Mouse (Mus musculus) small intestine, adult 2 months (tissue): Measurements from ENCODE around the gene B230217C12Rik. TPM values are rescaled to one million over a fixed set of nuclear protein-coding genes. Genes with fewer than 3 reads are reported as not detected.
A peak's percentile ranks its signal among the peaks of the same experiment; 100 is the strongest.

Source experiments
- H3K27ac ChIP-seq: fragments of 200-500 bp; 2 replicates; pipeline ENCODE4 v1.5.1; 2012; ENCODE audit warnings: low read depth, low read length, control low read depth, inconsistent platforms; ENCODE audit not compliant: insufficient read depth
- H3K27me3 ChIP-seq: fragments of 200-500 bp; 2 replicates; pipeline ENCODE4 v1.6.1; 2012; ENCODE audit warnings: mild to moderate bottlenecking, moderate library complexity, low read length, inconsistent platforms; ENCODE audit not compliant: control insufficient read depth, insufficient read depth
- H3K36me3 ChIP-seq: fragments of 200-500 bp; 2 replicates; pipeline ENCODE4 v1.6.1; 2012; ENCODE audit warnings: mild to moderate bottlenecking, low read length, control low read depth, inconsistent platforms; ENCODE audit not compliant: control insufficient read depth, insufficient read depth
- H3K4me1 ChIP-seq: fragments of 200-500 bp; 2 replicates; pipeline ENCODE4 v1.6.1; 2012; ENCODE audit warnings: low read length, inconsistent platforms, mixed read lengths; ENCODE audit not compliant: control insufficient read depth, insufficient read depth, insufficient read length
- H3K4me3 ChIP-seq: fragments of 200-500 bp; 2 replicates; pipeline ENCODE4 v1.5.1; 2012; ENCODE audit warnings: low read depth, mild to moderate bottlenecking, control low read depth, inconsistent platforms, low read length, moderate library complexity
- CTCF ChIP-seq: fragments of 200-500 bp; IDR thresholded peaks from 2 replicates; pipeline ENCODE4 v1.5.1; 2012; ENCODE audit warnings: low read depth, mild to moderate bottlenecking, control low read depth, inconsistent platforms, low read length, moderate library complexity, mixed read lengths; ENCODE audit not compliant: insufficient replicate concordance, insufficient read length; ENCODE audit errors: extremely low read depth
- POLR2A ChIP-seq: fragments of 200-500 bp; IDR thresholded peaks from 2 replicates; pipeline ENCODE4 v1.6.1; 2012; ENCODE audit warnings: low read depth, mild to moderate bottlenecking, control low read depth, inconsistent platforms, low read length, moderate library complexity
- WGBS: fragments of 180-500 bp; shearing (Covaris S2); methylation state at CpG from one replicate; pipeline ENCODE4 v1.1.7; 2018; 5-methylcytosine and 5-hydroxymethylcytosine counted together
- polyA plus RNA-seq: library from polyadenylated mRNA; depleted of rRNA; stranded (reverse); fragments of >200 nt; gene quantifications from 2 replicates; pipeline ENCODE4 v1.2.3, GENCODE M21; 2012

Gene B230217C12Rik
- polyA plus RNA-seq, 1 experiment: 0.43 TPM

DNA sequence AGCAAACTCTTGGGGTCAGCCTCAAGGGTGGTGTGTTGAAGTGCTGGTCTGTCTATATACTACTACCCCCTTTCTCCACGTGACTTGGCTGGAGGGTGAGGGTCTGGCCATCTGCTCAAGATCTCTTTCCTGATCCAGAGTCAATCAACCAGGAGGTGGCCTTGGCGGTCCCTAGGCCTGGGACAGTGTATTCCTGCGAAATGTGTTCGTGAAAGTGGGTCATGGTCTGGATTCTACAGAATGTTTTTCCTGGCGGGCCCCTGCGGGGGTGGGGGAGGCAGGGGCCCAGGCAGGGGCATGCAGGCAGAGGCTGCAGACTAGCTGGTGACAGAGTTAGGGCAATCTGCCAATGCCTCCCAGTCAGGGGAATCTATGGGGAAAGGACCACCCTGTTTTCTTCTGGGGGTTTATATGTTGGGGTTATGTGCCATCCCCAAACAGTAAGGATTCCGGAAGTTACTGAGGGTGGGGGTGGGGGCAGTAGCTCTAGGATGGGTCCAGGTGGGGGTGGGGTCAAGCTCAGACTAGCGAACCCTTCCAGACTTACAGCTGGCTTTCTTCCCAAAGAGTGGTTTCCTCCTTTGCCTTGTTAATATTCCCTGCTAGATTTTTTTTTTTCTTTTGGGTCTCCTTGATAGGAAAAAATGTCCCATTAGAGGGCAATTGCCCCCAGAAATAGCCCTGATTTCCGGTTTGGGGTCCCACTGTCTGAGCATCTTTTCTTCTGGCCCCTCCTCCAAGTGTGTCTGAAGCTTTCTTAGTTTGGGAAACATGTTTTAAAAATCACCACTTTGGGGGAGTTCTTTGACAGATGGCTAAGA lies 35.5 kb upstream of the B230217C12Rik start:
- WGBS: 24% methylated on average over 9 of the region's 9 CpGs
- Histone ChIP-seq H3K27ac (peak overlapping the region; percentile 23), H3K36me3 (peaks cover 35% of the 10 kb centered on the region), H3K27me3 (no peaks in the 10 kb centered on the region), H3K4me3 (no peak overlapping the region), H3K4me1 (peaks cover 63% of the 10 kb centered on the region)
- TF ChIP-seq CTCF (no peak), POLR2A (no peak)

DNA sequence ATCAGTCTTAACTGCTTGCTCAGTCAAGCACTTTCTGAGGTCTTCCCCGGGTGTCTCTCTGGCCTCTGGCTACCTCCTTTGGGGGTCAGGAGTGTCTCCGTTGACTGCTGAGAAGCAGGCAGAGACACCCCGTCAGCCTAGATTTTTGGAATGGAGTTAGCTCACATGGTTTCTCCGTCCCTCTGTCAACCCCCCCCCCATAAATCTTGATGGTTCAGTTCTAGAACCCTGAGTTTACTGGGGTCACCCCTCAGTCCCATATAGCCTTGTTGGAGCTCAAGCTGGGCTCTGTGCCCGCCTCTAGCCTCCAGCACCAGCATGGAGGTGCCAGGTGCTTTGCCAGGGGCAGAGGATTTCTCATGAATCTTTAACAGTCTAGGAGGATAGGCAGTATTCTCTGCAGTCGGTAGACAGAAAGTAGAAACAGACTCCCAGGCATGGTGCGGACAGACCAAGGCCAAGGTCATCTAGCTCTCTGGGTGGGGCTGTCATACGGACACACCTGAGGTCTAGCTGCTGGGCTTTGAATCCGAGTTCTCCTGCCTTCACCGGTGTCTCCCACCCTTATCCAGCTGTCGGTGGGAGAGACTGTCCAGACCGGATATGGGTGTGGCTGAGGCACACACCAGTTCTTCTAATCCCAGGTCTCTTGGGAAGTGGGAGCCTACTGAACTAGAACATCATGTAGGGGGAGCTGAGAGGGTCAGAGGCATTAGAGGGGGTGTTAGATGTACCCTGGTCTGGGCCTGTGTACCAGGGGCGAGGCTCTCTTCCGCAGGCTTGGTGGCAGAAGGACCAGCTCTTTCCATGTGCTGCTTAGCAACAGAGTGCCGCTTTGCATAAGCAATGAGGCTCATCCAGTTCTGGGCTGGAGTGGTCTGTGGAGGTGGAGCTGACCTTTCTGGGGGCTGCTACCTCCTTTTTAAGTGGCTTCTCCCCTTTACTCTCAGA lies 34.6 kb upstream of the B230217C12Rik start:
- H3K4me3 ChIP-seq: peak overlapping the region; percentile 26
- peaks cover 66% of the 10 kb centered on the region for H3K4me1 ChIP-seq
- H3K27me3 ChIP-seq: no peaks in the 10 kb centered on the region
- H3K36me3 ChIP-seq: peaks cover 38% of the 10 kb centered on the region
- WGBS: 32% methylated on average over 15 of the region's 15 CpGs
- peak overlapping the region; percentile 23 for H3K27ac ChIP-seq
- TF ChIP-seq POLR2A: no peak
- TF ChIP-seq CTCF: no peak

DNA sequence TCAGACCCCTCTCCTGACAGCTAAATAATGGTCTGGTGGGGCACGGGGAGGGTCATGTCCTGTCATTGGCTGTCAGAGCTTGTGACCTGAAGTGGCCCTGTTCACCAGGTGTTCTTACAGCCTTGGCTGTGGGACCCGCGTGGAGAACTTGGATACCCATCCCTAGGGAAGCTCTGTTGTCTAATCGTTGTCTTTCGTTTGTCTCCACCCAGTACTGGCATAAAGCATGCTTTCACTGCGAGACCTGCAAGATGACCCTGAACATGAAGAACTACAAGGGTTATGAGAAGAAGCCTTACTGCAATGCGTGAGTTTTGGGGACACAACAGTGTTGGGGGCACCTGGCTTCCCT lies 34.0 kb upstream of the B230217C12Rik start:
- TF ChIP-seq POLR2A: no peak
- no peak for TF ChIP-seq CTCF
- Histone ChIP-seq H3K36me3 (peaks cover 40% of the 10 kb centered on the region), H3K4me3 (no peak overlapping the region), H3K4me1 (peaks cover 64% of the 10 kb centered on the region), H3K27me3 (no peaks in the 10 kb centered on the region), H3K27ac (peak overlapping the region; percentile 23; the same call in 1 of the 2 replicates)
- 67% methylated on average over 7 of the region's 7 CpGs for WGBS

- Histone ChIP-seq H3K4me1 (peaks cover 61% of the 10 kb centered on the region), H3K27me3 (no peaks in the 10 kb centered on the region), H3K27ac (peak overlapping the region; percentile 72), H3K36me3 (peaks cover 44% of the 10 kb centered on the region), H3K4me3 (no peak overlapping the region)
- no peak for TF ChIP-seq POLR2A
- TF ChIP-seq CTCF: no peak
- whole genome bisulfite sequencing: 15% methylated on average over 6 of the region's 6 CpGs
Measured at GRCm38 (mm10) chr11:97807626-97808025, 33.0 kb upstream of the B230217C12Rik start.

- H3K27ac ChIP-seq: peak overlapping the region; percentile 72
- no peaks in the 10 kb centered on the region for H3K27me3 ChIP-seq
- WGBS: 43% methylated on average over 2 of the region's 2 CpGs
- H3K4me3 ChIP-seq: no peak overlapping the region
- peaks cover 65% of the 10 kb centered on the region for H3K4me1 ChIP-seq
- TF ChIP-seq CTCF: no peak
- 0 out of 2 replicates have a peak, but pooled peaks have one; percentile 11 for TF ChIP-seq POLR2A
- peaks cover 44% of the 10 kb centered on the region for H3K36me3 ChIP-seq
Measured at GRCm38 (mm10) chr11:97808093-97808492, 32.5 kb upstream of the B230217C12Rik start.

DNA sequence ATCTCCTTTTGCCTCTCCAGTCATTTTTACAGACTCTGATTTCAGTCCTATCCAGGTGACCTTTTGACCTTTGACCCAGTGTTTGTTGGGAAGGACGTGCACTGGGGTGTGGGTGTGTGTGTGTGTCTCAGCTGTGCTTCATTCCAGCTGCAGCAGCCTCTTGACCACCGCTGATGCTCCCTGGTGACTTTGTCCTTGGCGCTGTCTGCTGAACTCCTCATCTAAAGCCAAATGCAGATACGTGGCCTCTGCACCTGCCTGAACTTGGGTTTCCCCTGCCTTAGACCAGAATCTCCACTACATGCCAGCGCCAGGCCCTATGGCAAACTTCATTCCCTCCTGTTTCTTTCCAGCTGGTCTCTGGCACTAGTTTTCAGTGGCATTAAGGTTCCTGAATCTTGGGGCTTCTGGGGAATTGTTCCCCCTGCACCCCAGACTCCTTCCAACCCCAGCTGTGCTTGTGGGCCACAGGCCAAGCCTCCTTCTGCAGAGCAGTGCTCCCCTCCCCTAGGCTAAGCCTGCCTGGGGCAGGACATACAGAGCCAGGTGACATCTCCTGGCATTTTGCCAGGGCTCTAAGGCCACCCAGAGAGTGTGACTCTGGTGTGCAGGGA lies 31.9 kb upstream of the B230217C12Rik start:
- peaks cover 47% of the 10 kb centered on the region for H3K36me3 ChIP-seq
- H3K27me3 ChIP-seq: no peaks in the 10 kb centered on the region
- peak overlapping the region; percentile 72 for H3K27ac ChIP-seq
- no peak overlapping the region for H3K4me3 ChIP-seq
- 21% methylated on average over 5 of the region's 5 CpGs for WGBS
- TF ChIP-seq POLR2A (no peak), CTCF (no peak)
- peaks cover 70% of the 10 kb centered on the region for H3K4me1 ChIP-seq

DNA sequence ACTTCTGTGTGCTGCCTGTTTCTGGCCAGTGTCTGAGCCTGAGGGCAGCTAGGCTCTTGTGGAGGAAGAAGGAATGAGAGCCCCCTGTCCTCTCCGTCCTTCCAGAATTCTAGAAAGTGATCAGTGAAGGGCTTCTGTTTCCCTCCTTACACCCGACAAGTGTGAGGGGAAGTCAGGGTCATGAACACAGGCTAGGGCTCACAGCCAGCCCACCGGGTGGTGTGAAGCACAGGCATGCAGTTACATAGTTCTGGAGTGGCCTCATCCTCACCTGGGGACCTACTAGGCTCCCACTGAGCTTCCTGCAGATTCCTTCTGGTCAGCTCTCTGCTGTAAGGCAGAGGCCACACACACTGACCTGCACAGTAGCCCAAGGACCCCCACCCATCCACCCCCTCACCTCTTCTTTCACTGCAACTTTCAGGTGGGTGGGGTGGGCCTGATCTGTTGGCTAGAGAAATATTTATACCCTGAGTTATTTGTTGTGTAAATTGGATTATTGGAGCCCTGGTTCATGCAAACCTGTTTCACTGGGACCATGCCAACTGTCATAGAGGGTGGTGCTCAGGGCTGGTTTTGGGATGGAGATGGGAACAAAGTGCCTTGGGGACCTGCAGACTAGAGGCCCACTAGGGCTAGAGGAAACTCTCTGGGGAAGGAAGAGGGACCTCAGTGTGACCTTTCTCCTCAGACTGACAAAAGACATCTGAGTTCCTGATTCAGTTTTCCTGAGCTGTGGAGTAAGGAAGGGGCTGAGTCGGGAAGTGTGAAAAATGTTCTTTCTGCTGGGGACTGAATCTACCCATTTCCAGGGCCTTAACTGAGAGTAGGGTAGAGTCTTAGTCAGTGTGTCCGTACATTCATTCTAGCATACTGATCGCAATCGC lies 31.1 kb upstream of the B230217C12Rik start:
- H3K27me3 ChIP-seq: no peaks in the 10 kb centered on the region
- no peak overlapping the region for H3K4me3 ChIP-seq
- H3K36me3 ChIP-seq: peaks cover 53% of the 10 kb centered on the region
- peaks cover 74% of the 10 kb centered on the region for H3K4me1 ChIP-seq
- H3K27ac ChIP-seq: peak overlapping the region; percentile 72
- WGBS: 26% methylated on average over 7 of the region's 7 CpGs
- TF ChIP-seq POLR2A: no peak
